Mouse (Mus musculus) hindlimb bud, embryonic 11.5 days (tissue): Measurements from ENCODE around the gene Mif4gd.

Experiments
- DNase-seq: peaks from one replicate; pipeline ENCODE4 v3.0.0-alpha.2; 2012; ENCODE audit warnings: low read depth, low spot score; ENCODE audit errors: extremely low spot score

Gene Mif4gd

GRCm38 (mm10) chr11:115614346-115615107 lies 1.8 kb upstream of the Mif4gd start:
- DNase-seq = no peak

- no peak for DNase-seq
These were observed 573 bp upstream of the Mif4gd start for GRCm38 (mm10) chr11:115613138-115613945.

GRCm38 (mm10) chr11:115612059-115612409 lies 735 bp downstream of the Mif4gd start:
- DNase-seq = no peak

GRCm38 (mm10) chr11:115611173-115611572 lies 1.6 kb downstream of the Mif4gd start:
- no peak for DNase-seq

- no peak for DNase-seq
These were observed 3.2 kb downstream of the Mif4gd start for GRCm38 (mm10) chr11:115609576-115609975.

- no peak for DNase-seq
These were observed 4.1 kb downstream of the Mif4gd start for GRCm38 (mm10) chr11:115608421-115609399.

GRCm38 (mm10) chr11:115606733-115607132 lies 6.0 kb downstream of the Mif4gd start:
- no peak for DNase-seq

GRCm38 (mm10) chr11:115604304-115604696 lies 8.5 kb downstream of the Mif4gd start:
- no peak for DNase-seq

- DNase-seq = peak; percentile 62
These were observed 9.1 kb downstream of the Mif4gd start, which contains the start of the genes Mrps7 and Gga3 for GRCm38 (mm10) chr11:115603476-115604303. Gene Mrps7, plus strand, starts transcription at chr11:115603925. Gene Gga3, minus strand, starts transcription at chr11:115604051.

GRCm38 (mm10) chr11:115603128-115603475 lies 9.7 kb downstream of the Mif4gd start:
- no peak for DNase-seq

- DNase-seq = no peak
These were observed 11.6 kb downstream of the Mif4gd start for GRCm38 (mm10) chr11:115601174-115601573.

GRCm38 (mm10) chr11:115600743-115601142 lies 12.0 kb downstream of the Mif4gd start:
- no peak for DNase-seq

GRCm38 (mm10) chr11:115599722-115600121 lies 13.0 kb downstream of the Mif4gd start:
- no peak for DNase-seq

- no peak for DNase-seq
These were observed 14.5 kb downstream of the Mif4gd start for GRCm38 (mm10) chr11:115598309-115598708.

GRCm38 (mm10) chr11:115595209-115595608 lies 17.6 kb downstream of the Mif4gd start:
- no peak for DNase-seq

- no peak for DNase-seq
These were observed 22.2 kb downstream of the Mif4gd start for GRCm38 (mm10) chr11:115590526-115591075.

- no peak for DNase-seq
These were observed 24.8 kb downstream of the Mif4gd start for GRCm38 (mm10) chr11:115587984-115588383.

GRCm38 (mm10) chr11:115586403-115586802 lies 26.4 kb downstream of the Mif4gd start:
- DNase-seq = no peak

GRCm38 (mm10) chr11:115585573-115586100 lies 27.1 kb downstream of the Mif4gd start:
- DNase-seq = no peak
